Mouse (Mus musculus): Measurements from ENCODE around the gene Antxr1.

Antxr1 gene

DNA sequence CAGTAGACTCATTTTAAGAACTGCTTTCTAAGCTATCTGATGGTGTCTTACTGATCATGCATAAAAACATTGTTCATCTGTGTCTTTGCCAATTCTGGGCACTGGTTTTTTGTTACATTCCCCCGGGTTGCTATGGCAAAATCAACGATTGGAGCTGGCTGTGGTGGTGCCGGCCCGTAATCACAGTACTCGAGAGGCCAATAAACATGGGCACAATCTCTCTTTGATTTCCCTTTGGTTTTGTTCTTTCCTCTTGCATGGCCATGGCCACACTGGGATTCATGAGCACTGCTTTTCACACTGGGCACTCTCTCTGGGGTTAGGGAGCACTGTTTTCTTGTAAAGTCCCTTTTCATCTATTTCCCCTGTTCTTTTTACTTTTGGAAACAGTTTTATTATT lies 83.9 kb downstream of the Antxr1 start:
- no peak for DNase-seq (ENCODE audit: extremely low read depth, low read depth, low spot score)

DNA sequence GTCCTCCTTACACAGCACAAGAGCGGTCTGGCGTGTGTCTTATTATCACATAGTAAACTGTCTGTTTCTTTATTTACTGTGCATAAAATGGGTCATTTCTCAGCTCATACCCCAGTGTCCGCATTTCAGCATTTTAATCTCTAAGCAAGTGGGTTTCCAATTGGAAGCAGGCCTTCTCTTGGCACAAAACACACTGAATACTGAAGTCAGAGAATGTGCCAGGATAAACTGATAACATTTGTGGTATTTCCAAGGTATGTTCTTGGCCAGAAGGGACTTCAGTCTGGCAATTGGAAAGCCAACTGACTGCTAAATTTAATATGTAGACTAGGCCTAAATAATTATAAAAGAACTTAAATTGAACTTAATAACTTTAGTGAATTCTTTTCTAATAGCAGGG lies 84.9 kb downstream of the Antxr1 start:
- DNase-seq (ENCODE audit: extremely low read depth, low read depth, low spot score): no peak

DNA sequence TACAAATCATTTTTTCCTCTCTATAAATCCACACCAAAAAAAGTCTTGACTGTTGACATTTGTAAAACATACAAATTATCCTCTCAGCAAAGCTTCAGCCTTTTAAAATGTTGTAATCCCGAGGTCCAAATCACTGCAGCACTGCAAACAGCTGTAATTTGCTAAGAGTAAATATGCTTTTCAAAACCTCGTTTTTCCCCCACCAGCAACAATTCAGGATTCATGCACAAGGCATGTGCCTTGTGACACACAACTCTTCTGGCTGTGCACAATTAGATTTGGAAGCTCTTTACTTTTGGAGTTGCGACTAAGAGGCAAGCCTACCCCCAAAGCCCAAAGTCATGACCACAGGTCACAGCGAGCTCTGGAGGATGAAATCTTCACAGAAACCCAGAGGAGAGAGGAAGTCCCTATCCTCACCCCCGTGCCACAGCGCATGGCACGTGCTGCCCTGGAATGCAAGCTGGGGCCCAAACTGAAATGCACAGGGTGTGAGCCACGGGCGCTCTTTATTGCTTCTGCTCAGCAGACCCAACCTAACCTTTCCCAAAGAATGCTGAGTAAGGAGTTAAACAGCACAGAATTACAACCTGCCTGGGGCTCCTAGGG lies 87.3 kb downstream of the Antxr1 start:
- no peak for DNase-seq (ENCODE audit: extremely low read depth, low read depth, low spot score)

DNA sequence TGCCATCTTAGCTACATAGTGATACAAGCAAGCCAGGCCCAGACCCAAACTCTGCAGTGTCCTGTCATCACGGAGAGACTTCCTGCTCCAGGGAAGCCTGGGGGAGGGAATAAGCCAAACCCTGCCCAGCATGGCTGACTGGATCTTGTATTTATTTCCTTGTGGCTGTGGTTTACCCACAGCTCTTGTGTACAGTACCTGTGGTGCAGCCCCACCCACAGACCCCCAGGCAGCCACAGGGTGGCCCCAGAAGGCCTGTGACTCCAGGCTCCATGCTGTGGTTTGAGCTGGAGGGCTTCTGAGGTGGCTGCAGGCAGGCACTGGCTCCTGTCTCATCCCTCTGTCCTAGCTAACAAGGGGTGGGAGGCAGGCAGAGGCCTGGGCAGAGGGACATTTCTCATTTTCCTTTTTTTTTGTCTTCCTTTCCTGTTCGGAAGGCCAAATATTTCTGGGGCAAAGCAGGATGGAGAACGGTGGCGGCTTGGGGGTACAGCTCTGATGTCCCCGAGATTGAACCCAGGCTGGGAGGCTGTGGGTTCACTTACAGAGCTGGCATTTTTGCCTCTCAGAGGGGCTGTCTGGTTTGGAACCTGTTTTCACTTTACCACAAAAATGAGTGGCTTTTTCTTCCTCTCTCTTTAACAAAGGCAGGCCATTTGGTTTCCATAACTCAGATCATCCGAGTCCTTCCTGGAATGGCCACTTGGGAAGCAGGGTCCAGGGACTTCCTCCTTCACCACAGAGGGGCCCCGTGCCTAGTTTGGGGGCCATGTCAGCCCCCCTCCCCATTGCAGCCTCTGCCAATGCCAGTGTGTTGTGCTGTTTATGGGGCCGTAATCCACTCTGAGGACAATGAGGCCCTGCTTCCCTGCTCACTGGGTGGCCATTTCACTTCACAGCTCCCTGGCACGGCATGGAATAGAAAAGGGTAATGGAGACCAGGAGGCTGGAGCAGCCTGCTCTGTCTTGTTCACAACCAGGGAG lies 91.2 kb downstream of the Antxr1 start:
- DNase-seq (ENCODE audit: extremely low read depth, low read depth, low spot score): no peak

DNA sequence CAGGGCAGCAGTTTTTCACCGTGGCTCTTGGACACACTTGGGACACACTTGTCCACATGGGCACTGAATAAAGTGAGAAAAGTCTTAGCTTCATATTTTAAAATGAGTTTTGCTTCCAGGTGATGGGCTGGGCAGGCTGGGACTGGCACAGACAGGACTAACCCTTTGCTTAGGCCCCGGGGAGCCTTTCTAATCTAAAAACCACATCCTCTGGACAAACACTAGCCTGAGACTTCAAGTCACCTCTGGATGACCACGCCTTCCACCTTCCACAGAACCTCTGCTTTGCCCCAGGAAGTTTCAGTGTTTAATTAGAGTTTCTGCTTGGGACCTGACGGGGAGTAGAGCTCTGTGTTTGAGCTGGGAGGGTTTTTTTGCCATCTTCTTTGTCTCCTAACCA lies 98.4 kb downstream of the Antxr1 start:
- no peak for DNase-seq (ENCODE audit: extremely low read depth, low read depth, low spot score)

DNA sequence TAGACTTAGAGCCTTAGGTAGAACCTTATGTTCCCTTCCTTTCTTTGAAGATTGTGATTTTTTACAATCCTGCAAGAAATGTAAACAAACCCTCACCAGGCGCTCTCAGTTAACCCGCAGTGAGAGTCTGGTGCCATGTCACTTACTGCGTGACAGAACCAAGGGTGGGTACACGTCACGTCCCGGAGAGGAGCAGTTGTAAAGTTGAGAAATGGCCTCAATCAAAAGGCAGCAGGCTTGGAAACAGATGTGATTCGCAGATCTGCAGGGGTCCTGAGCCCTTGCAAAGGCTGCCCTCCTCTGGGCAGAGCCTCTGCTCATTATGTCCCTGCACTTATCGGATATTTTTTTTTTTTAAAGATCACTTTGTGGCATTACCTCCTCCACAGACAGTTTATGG lies 99.6 kb downstream of the Antxr1 start:
- DNase-seq (ENCODE audit: extremely low read depth, low read depth, low spot score): no peak

DNA sequence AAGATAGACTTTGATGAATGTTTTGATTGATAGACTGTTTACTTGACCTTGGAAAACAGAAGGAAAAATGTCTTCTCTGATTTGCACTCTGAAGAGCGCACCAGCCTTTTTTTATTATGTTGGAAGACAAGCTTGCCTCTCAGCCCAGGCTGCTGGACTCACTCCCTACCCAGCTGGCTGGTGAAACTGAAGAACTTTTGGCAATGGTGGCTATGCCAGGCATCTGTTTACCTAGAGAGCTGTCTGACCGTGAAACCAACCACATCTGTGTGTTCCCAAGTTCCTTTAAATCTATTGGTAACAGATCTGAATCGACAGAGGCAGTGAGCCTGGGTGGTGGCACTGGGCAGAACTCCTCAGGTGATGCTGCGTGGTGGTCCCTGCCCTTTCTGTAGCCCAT lies 102.5 kb downstream of the Antxr1 start:
- DNase-seq (ENCODE audit: extremely low read depth, low read depth, low spot score): no peak

DNA sequence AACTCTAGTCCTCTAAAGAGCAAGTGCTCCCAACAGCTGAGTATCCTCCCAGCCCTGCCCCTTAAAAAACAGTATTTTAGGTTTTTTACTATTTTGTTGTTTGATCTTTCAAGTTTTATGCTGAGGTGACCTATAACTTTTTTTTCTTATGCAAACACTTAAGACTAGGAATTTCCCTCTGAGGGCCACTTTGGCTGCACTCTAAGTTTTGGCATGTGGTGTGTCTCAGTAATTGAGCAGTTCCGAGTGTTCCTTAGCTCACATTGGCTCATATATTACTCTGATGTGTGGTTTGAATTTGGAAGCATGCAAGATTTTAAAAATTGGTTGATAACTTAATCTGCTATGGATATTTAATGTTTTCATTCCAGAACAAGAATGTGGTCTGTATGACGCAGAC lies 105.6 kb downstream of the Antxr1 start:
- no peak for DNase-seq (ENCODE audit: extremely low read depth, low read depth, low spot score)

DNA sequence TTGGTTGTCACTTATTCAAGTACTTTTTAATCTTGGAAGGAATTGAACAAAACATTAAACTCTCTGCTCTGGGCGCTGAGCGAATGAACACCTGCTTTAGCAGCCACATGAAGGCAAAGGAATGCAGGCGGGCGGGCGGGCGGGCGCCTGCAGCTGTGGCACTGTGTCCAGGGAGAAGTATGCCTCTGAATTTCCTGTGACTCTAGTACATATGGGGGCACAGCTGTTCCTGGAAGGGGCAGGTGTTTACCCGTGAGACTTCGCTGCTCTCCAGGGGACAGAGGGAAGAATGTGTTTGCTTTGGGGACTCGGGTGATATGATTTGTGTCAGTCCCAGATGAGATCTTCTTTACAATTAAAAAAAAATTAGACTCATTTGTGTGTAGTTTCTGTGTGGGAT lies 107.7 kb downstream of the Antxr1 start:
- DNase-seq (ENCODE audit: extremely low read depth, low read depth, low spot score): no peak

DNA sequence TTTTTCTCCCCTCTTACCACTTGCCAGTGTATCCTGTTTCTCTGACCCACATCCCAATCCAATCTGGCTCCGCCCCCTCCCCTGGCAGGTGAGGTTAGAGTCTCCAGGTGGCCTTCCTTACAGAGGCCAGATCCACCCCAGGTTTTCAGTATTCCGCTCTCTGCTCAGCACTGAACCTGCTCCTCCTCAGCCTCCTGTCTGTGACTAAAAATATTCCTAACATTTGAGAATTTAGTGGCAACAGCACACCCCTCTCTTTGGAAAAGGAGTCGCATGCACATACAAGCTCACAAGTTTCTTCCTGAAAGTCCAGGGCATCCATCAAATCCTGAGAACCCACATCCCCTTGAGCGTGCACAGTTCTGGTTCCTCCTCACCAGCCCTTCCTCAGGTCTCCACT lies 109.3 kb downstream of the Antxr1 start:
- DNase-seq (ENCODE audit: extremely low read depth, low read depth, low spot score): no peak

DNA sequence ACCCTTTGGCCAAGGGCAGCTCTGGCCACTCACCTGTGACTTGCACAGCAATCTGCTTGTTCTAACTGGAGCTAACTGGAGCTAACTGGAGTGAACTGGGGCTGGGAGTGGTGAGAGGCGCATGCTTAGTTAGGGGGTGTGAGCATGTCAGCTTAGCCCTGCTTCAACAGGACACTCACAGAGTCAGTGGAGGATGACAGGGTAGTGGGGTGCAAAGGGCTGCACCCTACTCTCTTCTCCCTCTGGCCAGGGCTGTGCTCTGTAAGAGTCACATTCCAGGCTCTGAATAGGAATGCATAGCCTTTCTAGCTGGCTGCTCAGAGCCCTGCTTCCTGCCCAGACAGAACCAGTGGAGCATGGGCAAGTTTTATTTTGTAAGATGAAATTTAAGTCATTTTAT lies 110.3 kb downstream of the Antxr1 start:
- no peak for DNase-seq (ENCODE audit: extremely low read depth, low read depth, low spot score)

DNA sequence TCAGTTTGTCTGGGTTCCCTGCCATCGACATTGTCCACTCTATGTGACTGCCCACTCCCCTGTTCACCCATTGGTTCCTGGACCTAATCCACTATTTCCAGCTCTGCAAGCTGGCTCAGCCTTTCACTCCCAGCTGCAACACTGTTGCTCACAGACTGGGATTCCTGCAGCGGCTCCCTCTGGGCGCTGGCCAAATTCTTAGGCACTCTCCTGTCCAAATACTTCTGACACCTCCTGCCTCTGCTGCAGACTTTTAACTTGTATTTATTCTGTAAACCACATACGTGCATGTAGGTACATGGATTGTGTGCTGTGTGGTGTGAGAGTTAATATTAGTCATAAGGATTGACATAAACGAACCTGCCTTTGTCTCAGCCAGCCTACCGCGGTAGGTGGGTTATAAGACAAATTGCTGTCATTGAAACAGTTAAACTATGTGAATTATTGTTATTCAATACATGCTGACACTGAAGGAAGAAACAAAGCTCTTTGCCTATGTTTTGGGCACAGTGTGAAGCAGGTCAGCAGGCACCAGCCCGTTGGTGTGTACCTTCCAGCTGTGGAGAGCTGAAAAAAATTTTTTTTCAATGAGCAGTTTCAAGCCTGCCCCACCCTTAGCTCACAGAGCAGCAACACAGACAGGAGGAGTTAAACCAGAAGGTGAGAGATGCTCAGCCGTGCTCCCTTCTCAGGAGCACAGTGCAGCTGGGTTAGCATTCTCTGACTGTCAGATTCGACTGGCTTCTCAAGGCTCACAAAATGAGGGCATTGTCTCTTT lies 112.6 kb downstream of the Antxr1 start:
- no peak for DNase-seq (ENCODE audit: extremely low read depth, low read depth, low spot score)

DNA sequence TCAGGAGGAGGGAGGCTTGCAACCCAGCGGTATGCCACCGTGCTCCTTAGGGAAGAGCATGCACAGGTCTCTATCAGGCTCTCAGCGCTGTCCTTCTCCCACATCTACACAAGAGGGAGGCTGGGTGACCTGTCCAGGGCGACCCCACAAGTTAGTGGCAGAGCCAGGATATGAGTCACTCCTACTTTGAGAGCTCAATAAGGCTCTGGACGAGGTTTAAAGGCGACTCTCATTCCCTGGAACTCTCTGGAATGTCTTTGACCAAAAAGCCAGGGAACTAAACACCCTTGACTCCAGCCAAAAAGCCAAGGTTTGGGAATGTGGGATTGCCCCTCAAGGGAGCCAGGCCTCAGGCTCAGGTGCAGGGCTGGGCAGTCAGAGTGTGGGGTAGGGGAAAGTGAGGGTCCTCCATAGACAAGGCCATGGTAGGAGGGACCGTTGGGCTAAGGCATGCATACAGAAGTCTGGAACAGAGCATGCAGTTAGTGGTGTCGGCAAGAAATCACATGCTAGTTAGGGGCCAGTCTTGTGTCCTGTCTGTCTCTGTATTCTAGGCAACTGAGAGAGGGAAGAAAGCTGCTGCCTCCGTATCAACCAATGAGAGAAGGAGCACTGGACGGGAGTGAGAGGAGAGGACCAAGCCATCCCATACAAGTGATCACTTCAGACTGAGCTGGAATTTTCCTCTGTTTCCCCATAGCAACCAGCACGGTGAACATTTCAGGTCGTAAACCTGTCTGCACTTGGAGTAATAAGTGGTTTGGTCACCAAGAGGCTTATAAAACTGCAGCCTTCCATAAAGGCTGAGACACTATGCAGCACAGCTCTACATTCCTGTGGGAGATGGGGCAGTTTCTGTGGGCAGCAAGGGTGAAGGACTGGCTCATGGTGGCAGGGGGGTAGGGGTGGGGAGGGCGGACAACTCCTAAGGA lies 116.3 kb downstream of the Antxr1 start:
- no peak for DNase-seq (ENCODE audit: extremely low read depth, low read depth, low spot score)

DNA sequence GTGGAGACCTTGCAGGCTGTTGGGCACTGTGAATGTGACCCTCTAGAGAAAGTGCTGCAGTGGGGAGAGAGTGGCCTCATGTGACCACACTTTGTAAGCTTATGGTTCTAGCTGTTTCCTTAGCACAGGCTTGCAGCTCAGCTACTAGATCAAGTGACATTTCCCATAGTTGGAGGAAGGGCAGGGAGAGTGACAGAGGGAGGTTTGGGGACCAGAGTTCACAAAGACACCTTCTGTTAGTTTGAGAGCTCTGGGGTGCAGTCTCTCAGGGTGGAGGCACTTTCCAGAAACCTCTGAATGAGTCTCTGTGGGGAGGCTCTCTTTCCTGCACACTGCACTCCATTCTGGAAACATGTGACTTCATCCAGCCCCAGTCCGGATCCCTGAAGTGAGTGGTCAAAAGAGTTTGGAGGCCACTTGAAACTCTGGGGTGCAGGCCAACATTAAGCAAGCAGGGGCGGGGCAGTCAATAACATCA lies 119.5 kb downstream of the Antxr1 start:
- no peak for DNase-seq (ENCODE audit: extremely low read depth, low read depth, low spot score)

DNA sequence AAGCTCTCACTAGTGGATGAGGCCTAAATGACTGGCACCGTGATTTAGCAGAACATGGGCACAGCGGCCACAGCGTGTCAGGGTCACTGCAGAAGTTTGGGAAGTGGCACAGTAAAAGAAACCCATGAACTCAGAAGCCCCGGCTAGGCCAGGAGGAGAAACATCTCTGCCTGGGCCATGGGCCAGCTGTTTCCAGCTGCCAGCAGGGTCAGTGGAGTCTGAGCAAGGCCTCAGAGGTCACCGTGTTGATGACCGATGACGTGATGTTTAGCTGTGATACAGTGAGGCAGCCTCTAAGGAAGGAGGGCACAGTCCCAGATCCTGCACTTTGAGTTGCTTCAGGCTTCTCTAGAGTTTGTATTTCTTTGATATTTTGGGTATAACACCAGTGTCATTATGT lies 122.4 kb downstream of the Antxr1 start:
- DNase-seq (ENCODE audit: extremely low read depth, low read depth, low spot score): no peak

DNA sequence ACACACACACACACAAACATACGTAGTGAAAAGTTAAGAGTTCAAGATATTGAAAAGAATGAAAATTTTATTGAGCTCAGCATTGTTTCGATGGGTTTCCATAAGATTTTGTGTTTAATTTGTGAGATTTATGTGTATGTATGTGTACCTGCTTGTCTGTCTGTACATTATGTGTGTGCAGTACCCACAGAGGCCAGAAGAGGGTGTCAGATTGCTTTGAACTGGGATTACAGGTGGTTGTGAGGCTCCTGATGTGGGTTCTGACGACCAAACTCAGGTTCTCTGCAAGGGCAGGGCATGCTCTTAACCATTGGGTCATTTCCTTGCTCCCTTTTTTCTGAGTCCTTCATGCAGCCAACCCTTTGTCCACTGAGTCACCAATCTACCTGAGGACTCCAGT lies 124.1 kb downstream of the Antxr1 start:
- no peak for DNase-seq (ENCODE audit: extremely low read depth, low read depth, low spot score)

DNA sequence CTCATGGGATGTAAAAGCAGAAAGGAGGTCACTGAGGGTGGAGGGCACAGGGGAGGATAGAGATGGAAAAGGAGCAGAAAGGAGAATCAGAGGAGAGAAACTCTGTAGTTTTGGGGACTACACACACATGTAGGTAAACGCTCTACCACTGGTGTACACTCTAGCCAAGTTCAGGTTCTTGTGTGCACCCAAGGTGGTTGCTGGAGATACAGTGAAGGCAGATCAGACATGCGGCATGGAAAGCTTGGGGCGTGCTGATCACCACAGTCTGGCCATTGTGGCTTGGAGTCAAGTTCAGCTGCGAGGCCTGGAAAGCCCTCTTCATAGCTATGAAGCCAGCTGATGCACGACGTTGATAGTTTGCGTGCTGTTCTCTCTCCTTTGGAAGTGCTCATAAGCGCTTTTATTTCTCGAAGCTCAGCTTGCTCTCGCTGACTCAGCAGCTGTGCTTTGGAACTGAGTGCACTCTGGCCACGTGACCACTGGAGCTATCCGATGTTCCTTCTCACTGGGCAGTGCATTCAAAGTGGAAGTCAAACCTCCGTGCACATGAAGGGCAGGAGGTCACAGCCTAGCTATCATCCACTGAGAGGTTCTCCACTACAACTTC lies 128.1 kb downstream of the Antxr1 start:
- no peak for DNase-seq (ENCODE audit: extremely low read depth, low read depth, low spot score)

DNA sequence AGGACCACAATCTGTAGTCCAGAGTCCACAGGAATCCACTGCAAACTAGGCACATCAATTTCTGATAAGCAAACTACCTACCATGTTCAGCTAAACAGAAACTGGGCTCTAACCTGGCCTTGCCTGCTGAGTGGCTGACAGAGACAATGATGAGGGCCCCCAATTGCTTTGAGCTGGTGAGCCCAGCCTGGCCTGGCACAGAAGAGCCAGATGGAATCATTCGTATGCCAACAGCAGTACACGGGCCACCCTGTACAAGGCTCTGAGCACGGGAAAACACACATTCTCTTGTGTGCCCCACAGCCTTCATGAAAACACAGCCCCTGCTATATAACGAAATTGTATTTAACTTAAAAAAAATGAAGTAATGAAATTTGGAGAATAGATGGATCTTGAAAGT lies 128.8 kb downstream of the Antxr1 start:
- no peak for DNase-seq (ENCODE audit: extremely low read depth, low read depth, low spot score)

DNA sequence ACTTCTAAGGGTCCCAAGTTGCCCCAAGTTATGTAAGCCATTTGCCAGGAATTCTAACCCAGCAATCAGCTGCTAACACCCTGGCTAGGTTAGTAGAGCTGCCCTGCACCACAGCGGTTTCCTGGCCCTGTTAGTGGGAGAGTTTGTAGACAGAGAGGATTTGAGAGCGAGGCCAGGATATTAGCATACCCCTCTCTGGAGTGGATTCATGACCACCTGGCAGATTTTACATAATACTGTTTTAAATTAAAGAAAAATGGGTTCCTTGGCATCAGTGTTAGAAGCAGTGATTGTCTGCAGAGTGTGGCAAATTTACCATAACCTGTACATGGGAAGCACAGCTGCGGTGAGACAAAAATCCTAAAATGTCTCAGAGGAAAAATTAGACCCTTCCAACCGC lies 132.2 kb downstream of the Antxr1 start:
- DNase-seq (ENCODE audit: extremely low read depth, low read depth, low spot score): no peak

DNA sequence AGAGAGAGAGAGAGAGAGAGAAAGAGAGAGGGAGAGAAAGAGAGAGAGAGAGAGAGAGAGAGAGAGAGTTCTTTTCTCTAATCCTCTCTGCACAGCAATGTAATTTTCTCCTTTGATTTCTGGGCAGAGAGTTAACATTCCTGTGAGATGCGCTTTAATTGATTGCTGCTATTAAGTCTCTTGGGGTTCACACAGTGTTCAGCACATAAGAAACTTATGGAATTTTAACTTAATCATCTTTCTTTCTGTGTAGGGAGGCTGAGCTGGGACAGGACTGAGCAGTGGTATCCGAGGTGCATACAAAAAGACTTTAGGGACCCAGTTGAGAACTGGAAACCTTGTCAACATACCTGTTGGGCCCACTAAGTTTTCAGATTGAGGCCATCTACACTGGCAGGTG lies 132.6 kb downstream of the Antxr1 start:
- no peak for DNase-seq (ENCODE audit: extremely low read depth, low read depth, low spot score)

All from fat pad, adult 2 months (tissue).